Mouse (Mus musculus): ENCODE results near the gene Cdiptos. TPM values are rescaled to one million over a fixed set of nuclear protein-coding genes. Genes with fewer than 3 reads are reported as not detected.

The Cdiptos gene
- 0.50 and 0.77 TPM in 2 replicates for polyA plus RNA-seq (2016; fragmentation: Nextera tagmentation; extraction: Ambion mirVana)

DNA sequence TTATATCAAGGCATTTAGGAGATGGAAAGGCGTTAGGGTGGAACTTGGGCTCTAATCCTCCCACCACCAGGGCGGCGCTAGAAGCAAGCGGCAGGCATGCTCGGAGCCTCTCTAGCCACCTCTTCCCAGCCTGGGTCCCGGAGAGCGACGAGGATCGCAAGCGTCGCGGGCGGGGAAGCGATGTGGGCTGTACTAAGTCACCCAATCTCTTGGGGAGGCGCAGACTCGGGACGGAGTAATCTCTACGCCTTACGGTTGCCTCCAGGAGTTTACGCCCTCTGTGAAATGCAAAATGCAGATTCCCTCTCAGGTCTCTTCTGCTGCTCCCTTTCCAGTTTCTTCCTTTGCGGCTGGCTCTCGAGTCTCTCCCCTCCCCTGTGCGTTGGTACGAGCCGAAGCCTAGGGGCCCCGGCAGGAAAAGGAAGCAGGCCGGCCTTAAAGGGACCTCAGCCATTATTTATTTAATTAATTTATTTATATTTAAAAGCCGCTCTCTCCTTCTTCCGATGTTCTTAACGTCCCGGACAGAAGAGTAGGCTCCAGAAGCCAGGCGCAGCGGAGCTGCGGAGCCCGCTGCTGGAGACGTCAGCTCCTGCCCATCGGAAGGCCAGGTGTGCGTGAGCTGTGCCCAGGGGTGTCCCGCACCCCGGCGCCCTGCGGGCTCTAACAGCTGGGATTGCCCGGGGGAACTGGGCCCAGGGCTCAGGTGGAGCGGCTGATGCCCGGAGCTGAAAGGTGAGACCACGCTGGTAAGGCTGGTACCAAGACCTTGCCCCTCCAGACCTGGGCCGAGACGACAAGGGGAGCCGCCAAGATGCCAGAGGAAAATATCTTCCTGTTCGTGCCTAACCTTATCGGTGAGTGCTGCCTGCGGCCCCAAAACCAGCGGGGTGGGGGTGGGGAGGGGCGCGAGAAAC lies at the start of gene Cdiptos:
Gene Cdiptos, minus strand, starts transcription at position 149 of the 917 bp plus-strand sequence.
- no peaks in the 10 kb centered on the region for H3K27me3 ChIP-seq (replicated peaks; ENCODE audit: low read depth, poor library complexity, severe bottlenecking)
- peaks cover 17% of the 10 kb centered on the region for H3K4me1 ChIP-seq
- DNase-seq (ENCODE audit: low spot score): peak; percentile 98
- peak within 1 kb of the TSS; percentile 98 for H3K27ac ChIP-seq (replicated peaks)
- H3K4me3 ChIP-seq: peak within 1 kb of the TSS; percentile 94
- under 1% methylated on average over 55 of the region's 55 CpGs for WGBS
- peaks cover 33% of the 10 kb centered on the region for H3K36me3 ChIP-seq (replicated peaks)
- no peaks in the 10 kb centered on the region for H3K9me3 ChIP-seq

DNA sequence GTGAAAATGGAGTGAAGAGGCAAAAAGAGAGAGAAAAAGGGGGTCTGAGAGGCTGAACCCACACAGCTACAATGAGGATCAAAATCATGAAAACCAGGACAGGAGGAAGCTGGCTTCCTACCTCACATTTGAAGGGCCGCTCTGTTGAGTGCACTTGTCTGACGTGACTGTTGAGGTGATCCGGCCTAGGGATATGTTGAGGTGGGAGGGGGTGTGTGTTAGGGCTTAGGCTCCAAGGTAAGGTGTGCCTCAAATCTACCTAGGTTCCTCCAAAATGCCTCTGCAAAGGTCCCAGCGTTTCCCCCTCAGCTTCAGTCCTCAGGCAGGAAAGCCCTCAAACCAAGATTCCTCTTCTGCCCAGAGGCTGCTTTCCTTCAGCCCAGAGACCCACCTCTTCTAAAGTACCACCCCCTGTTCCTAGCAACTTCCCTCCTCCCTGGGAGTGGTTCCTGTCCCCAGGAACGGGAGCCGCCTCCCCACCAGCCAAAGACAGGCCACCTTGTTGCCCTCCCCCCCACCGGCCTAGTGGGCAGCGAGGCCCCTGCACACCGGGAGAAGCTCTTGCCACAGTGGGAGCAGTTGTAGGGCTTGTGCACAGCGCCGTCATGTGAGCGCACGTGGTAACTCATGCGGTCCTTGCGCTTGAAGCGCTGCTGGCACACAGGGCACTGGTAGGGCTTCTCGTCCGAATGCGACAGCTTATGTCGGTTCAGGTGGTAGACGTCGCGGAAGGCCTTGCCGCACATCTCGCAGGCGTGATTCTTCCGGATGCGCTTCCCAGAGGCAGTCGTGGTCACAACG lies 49.1 kb upstream of the Cdiptos start:
- peaks cover 65% of the 10 kb centered on the region for H3K36me3 ChIP-seq (replicated peaks)

DNA sequence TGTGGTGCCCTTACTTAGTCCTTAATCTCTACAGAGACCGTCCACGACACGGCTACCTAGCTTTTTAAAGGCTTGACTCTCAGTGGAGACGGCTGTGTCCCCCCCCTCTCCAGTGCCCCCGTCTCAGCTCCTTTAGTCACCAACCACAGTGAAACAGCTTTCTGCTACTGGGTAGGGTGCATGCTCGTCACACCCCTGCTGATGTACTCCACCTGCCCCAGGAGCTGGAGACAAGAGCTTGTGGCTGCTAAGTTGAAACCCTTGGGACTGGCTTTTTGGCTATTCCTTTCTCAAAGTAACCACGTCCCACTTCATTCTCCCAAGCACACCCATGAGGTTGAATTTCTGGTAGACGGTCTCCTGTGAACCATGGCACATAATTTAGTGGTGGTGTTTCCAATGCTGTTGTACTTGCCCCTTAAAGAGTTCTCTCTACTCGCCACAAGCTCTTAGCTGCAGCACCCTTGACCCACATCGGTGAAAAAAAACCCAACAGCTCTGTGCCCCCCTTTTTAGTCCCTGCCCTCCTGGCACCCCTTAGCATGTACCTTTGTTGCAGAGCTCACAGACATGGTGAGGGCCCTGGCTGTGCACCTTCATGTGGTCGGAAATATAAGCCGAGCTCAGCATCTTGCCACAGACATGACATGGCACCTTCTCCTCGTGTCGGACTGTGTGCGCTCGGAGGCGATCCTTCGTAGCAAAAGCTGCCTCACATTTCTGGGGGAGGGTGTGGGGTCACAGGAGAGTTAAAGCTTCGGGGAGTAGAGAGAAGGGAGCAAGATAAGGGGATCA lies 48.2 kb upstream of the Cdiptos start:
- WGBS: 37% methylated on average over 19 of the region's 19 CpGs
- Histone ChIP-seq H3K4me1 (peaks cover 75% of the 10 kb centered on the region), H3K27ac (replicated peaks) (peak overlapping the region; percentile 100), H3K4me3 (peak overlapping the region; percentile 86), H3K27me3 (replicated peaks; ENCODE audit: low read depth, poor library complexity, severe bottlenecking) (no peaks in the 10 kb centered on the region), H3K36me3 (replicated peaks) (peaks cover 63% of the 10 kb centered on the region), H3K9me3 (no peaks in the 10 kb centered on the region)
- DNase-seq (ENCODE audit: low spot score): no peak

More for the DNA sequence above, 49.1 kb upstream of the Cdiptos start:
- under 1% methylated on average over 30 of the region's 30 CpGs for WGBS
- peak overlapping the region; percentile 86 for H3K4me3 ChIP-seq
- H3K9me3 ChIP-seq: no peaks in the 10 kb centered on the region
- H3K27ac ChIP-seq (replicated peaks): peak overlapping the region; percentile 100
- DNase-seq (ENCODE audit: low spot score): peak; percentile 85
- no peaks in the 10 kb centered on the region for H3K27me3 ChIP-seq (replicated peaks; ENCODE audit: low read depth, poor library complexity, severe bottlenecking)
- H3K4me1 ChIP-seq: peaks cover 67% of the 10 kb centered on the region

DNA sequence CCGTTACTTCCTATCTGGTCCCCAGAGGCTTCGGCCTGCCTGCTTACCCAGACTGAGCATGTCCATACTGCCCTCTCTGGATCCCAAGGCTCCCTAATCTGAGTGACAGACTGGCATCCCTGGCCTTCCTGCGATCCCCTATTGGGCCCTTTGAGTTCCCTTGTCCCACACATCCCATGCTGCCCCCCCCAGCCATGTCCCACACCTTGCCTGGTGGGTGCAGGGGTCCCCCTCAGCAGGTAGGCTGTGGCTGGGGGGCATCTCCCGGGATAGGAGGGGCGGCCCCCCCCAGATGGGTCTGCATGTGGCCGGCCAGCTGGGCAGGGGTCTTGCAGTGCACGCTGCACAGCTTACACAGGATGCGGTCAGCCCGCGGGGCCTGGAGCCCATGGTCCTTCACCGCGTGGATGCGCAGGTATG lies 47.4 kb upstream of the Cdiptos start:
- peaks cover 83% of the 10 kb centered on the region for H3K4me1 ChIP-seq
- 84% methylated on average over 13 of the region's 13 CpGs for WGBS
- H3K9me3 ChIP-seq: no peaks in the 10 kb centered on the region
- H3K27ac ChIP-seq (replicated peaks): peak overlapping the region; percentile 100
- H3K36me3 ChIP-seq (replicated peaks): peaks cover 55% of the 10 kb centered on the region
- DNase-seq (ENCODE audit: low spot score): no peak
- no peaks in the 10 kb centered on the region for H3K27me3 ChIP-seq (replicated peaks; ENCODE audit: low read depth, poor library complexity, severe bottlenecking)
- H3K4me3 ChIP-seq: peak overlapping the region; percentile 86

DNA sequence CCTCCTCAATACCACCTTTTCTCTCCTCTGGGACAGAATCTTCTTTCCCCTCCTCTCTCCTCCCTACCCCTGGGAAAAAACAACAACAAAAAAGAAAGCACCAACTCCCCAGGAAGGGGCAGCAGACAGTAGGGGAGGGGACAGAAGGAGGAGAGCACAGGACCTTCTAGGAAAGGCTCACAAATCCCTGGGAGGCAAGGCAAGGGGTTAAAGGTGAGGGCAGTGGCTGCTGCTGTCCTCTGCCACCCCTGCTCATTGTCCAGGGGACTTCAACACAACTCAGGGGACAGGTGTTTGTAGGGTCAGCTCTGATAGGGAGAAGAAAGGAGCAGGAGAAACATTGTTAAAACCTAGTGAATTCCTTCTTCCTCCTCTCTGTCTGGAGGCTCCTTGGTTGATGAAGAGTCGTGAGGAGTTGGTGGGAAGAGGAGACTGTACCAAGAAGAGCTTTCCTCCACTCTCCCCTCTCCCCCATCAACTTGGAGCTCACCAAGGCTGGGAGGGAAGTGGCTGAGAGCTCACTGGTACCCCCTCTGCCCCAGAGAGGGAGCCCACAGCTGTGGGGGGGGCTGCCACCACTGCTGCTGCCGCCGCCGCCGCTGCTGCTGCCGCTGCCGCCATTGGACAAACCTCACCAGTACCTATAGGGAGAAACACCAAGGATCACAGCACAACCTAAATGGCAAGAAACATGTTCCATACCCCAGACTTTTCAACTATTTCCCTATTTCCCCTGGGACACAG lies 46.8 kb upstream of the Cdiptos start:
- Histone ChIP-seq H3K4me1 (peaks cover 83% of the 10 kb centered on the region), H3K27ac (replicated peaks) (peak overlapping the region; percentile 100), H3K36me3 (replicated peaks) (peaks cover 49% of the 10 kb centered on the region), H3K9me3 (no peaks in the 10 kb centered on the region), H3K27me3 (replicated peaks; ENCODE audit: low read depth, poor library complexity, severe bottlenecking) (no peaks in the 10 kb centered on the region), H3K4me3 (peak overlapping the region; percentile 86)
- no peak for DNase-seq (ENCODE audit: low spot score)
- 82% methylated on average over 7 of the region's 7 CpGs for WGBS

DNA sequence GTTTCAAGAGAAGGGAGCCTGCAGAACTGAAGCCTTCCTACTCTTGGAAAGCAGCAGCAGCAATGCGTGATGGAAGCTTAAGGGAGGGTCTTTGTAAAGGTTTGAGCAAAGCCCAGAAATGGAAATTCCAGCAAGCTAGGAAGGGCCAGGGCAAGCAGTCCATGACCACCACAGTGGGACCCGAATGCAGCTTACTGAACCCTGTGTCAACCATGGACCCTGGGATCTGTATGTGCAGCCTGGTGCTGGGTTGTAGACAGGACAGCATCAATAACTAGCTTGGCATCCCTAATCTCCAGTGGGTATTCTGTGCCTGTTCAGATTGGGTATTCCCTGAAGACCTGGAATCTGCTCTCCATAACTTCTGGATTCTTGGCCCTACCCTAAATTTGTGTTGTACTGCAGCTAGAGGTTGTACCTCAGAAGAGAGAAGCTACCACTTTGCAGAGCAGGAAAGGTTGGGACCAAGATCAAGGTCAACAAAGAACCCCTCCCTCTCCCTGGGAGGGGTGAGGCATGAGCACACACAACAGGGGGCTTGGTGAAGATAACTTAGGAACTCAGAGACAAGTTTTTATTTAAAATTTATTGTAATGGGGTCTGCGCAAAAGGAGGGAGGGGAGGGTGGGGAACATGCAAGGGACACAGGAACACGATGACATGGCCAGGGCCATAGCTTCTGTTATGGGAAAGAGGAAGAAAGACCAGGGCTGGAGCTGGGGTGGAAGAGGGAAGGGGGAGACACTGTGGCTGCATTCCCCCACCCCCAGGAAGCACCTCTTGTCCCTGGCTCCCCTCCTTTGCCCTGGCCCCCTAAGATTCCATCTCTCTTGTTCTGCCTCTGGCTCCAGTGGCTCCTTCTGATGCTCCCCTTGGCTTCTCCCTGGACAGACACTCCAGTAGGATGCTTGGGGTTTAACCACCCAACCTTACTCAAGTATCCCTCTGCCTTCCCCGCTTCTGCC lies 45.9 kb upstream of the Cdiptos start:
- peaks cover 84% of the 10 kb centered on the region for H3K4me1 ChIP-seq
- 43% methylated on average over 5 of the region's 5 CpGs for WGBS

DNA sequence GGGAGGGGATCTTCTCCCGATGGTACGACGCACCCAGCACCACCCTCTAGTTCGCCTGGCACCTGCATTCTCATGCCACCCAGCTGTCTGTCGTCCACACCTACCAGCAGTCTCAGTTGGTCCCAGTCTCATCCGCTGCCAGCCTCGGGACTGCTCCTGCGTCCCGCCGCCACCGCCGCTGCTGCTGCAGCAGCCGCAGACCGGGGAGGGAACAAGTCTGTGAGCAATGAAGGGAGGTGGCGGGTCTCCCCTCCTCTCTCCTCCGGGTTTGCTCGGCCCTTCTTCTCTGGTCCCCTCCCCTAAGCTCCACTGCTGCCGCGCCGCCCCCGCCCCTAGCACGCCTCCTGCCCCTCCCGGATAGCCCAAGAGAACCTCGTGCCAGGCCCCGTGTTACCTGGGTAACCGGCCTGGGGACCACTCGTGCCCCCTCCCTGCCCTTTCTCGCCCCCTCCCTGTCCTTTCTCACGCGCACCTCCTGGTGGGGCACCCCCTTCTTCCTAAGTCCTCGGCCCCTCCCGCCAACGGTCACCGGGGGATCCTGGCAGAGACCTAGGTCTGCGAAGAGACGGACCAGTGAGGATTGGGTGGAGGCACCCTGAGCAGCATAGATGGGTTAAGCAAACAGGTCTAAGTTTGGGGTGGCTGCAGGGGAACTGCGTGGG lies 45.1 kb upstream of the Cdiptos start, which contains the start of the genes Gm42742 and Prrt2:
Gene Gm42742, minus strand, starts transcription at position 197 of the 662 bp plus-strand sequence.
Gene Prrt2, minus strand, starts transcription at position 311 of the 662 bp plus-strand sequence.
- Histone ChIP-seq H3K27ac (replicated peaks) (peak within 1 kb of the TSS; percentile 86), H3K27me3 (replicated peaks; ENCODE audit: low read depth, poor library complexity, severe bottlenecking) (no peaks in the 10 kb centered on the region), H3K4me3 (peak within 1 kb of the TSS; percentile 86), H3K4me1 (peaks cover 92% of the 10 kb centered on the region), H3K9me3 (no peaks in the 10 kb centered on the region), H3K36me3 (replicated peaks) (peaks cover 47% of the 10 kb centered on the region)
- peak; percentile 78 for DNase-seq (ENCODE audit: low spot score)
- 2% methylated on average over 37 of the region's 37 CpGs for WGBS

More for the DNA sequence above, 45.9 kb upstream of the Cdiptos start:
- DNase-seq (ENCODE audit: low spot score): no peak
- H3K27ac ChIP-seq (replicated peaks): peak overlapping the region; percentile 86
- H3K4me3 ChIP-seq: peak overlapping the region; percentile 86
- peaks cover 47% of the 10 kb centered on the region for H3K36me3 ChIP-seq (replicated peaks)
- no peaks in the 10 kb centered on the region for H3K9me3 ChIP-seq
- no peaks in the 10 kb centered on the region for H3K27me3 ChIP-seq (replicated peaks; ENCODE audit: low read depth, poor library complexity, severe bottlenecking)

DNA sequence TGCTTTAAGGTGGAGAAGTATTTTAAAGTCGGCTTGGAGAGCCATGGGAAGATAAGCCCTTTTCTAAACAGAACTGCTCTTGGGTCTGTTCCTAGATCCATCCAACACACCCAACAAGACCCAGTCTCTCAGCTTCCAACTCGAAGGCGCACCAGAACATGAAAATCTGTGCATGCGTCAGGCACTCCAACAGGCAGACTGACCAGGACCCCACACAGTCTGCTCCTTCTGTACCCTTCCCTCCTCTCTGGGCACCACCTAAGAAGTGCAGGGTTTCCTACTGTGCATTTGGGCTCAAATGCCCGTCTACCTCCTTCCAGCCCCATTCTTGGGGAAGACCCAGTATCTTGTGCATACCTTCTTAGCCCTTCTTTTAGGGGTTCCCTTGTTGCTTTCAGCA lies 44.6 kb upstream of the Cdiptos start:
- H3K36me3 ChIP-seq (replicated peaks): peaks cover 52% of the 10 kb centered on the region
- H3K27me3 ChIP-seq (replicated peaks; ENCODE audit: low read depth, poor library complexity, severe bottlenecking): no peaks in the 10 kb centered on the region
- peaks cover 97% of the 10 kb centered on the region for H3K4me1 ChIP-seq
- peak overlapping the region; percentile 86 for H3K27ac ChIP-seq (replicated peaks)
- no peaks in the 10 kb centered on the region for H3K9me3 ChIP-seq
- WGBS: 46% methylated on average over 5 of the region's 5 CpGs
- H3K4me3 ChIP-seq: peak overlapping the region; percentile 86
- no peak for DNase-seq (ENCODE audit: low spot score)

DNA sequence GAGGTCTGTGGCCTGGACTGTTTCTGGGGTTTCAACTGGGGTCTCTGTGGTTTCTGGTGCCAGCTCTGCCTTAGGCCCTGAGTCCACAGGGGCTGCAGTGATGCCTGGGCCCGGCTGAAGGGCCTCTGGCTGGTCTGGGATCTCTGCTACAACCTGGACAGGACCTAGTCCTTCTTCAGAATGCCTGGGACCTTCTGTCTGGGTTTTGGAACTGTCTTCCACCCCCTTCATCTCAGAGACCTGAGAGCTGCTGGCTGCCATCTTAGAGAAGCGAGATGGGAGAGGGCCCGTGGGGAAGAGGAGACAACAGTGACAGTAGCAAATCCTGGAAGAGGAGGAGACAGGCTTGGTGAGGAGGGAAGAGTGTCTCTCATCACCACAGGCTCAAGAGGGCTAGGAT lies 44.1 kb upstream of the Cdiptos start:
- 68% methylated on average over 3 of the region's 3 CpGs for WGBS
- Histone ChIP-seq H3K36me3 (replicated peaks) (peaks cover 52% of the 10 kb centered on the region), H3K4me1 (peaks cover 97% of the 10 kb centered on the region), H3K27ac (replicated peaks) (peak overlapping the region; percentile 86), H3K4me3 (peak overlapping the region; percentile 86), H3K27me3 (replicated peaks; ENCODE audit: low read depth, poor library complexity, severe bottlenecking) (no peaks in the 10 kb centered on the region), H3K9me3 (no peaks in the 10 kb centered on the region)
- no peak for DNase-seq (ENCODE audit: low spot score)

DNA sequence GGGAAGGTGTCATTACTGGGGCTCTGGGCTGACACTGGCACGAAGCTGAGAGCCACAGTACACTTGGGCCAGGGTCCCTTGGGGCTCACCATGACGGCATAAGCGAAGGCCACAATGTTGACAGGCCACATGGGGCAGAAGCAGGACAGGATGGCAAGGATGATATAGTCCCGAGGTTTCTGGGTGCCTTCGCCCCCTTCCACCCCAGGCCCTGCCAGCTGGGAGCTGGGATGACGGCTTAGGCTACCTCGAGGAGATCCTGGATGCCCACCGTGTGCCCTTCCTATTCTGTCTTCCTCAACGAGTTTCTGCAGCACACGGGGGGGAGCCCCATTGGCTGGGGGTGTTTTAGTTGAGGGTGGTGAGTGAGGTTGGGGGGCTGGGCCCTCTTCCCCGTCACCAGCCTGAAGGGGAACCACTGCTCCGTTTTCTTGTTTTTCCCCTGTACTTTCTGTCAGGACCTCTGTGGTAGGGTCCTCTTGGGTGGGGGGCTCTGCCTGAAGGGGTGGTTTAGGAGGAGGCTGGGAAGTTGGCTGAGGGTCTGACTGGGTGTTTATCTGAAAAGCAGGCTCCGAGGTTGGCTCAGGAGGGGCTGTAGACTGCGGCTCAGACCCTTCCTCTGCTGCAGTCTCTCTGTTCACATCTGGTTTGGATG lies 43.5 kb upstream of the Cdiptos start:
- H3K27ac ChIP-seq (replicated peaks): peak overlapping the region; percentile 86
- peaks cover 97% of the 10 kb centered on the region for H3K4me1 ChIP-seq
- 76% methylated on average over 14 of the region's 14 CpGs for WGBS

More for the DNA sequence above, 43.5 kb upstream of the Cdiptos start:
- H3K27me3 ChIP-seq (replicated peaks; ENCODE audit: low read depth, poor library complexity, severe bottlenecking): no peaks in the 10 kb centered on the region
- DNase-seq (ENCODE audit: low spot score): no peak
- H3K9me3 ChIP-seq: no peaks in the 10 kb centered on the region
- peaks cover 52% of the 10 kb centered on the region for H3K36me3 ChIP-seq (replicated peaks)
- peak overlapping the region; percentile 86 for H3K4me3 ChIP-seq
